Mouse (Mus musculus): ENCODE data around the gene Tmem255a. TPM values are rescaled to one million over a fixed set of nuclear protein-coding genes. Genes with fewer than 3 reads are reported as not detected.

The Tmem255a gene
- polyA plus RNA-seq (2016; fragmentation: Nextera tagmentation; extraction: Ambion mirVana) = 15.2 and 18.0 TPM in 2 replicates

GRCm38 (mm10) chrX:38251851-38252571 lies at the start of gene Tmem255a:
Tmem255a (minus strand) TSS chrX:38252439.
- Histone ChIP-seq H3K27ac (no peak within 1 kb of the TSS), H3K4me2 (peak within 1 kb of the TSS; percentile 68), H3K9ac (0 out of 2 replicates have a peak within 1 kb of the TSS, but pooled peaks have one; percentile 17), H3K27me3 (peaks cover 17% of the 10 kb centered on the region; the same call in 1 of the 2 replicates), H3K36me3 (replicated peaks) (no peaks in the 10 kb centered on the region), H3K4me1 (0 out of 2 replicates have a peak, but pooled peaks cover 3% of the 10 kb centered on the region), H3K9me3 (no peaks in the 10 kb centered on the region), H3K4me3 (replicated peaks) (peak within 1 kb of the TSS; percentile 39)
- 16% methylated on average over 19 of the region's 27 CpGs for whole genome bisulfite sequencing
- ATAC-seq (ENCODE audit: low FRiP score) = peak; percentile 85

- H3K36me3 ChIP-seq (replicated peaks) = no peaks in the 10 kb centered on the region
- no peaks in the 10 kb centered on the region for H3K4me1 ChIP-seq
- H3K4me2 ChIP-seq = no peak overlapping the region
- no peak for ATAC-seq (ENCODE audit: low FRiP score)
- no peaks in the 10 kb centered on the region for H3K9me3 ChIP-seq
- no peaks in the 10 kb centered on the region for H3K27me3 ChIP-seq
- no peak overlapping the region for H3K4me3 ChIP-seq (replicated peaks)
- 33% methylated on average over 2 of the region's 2 CpGs for WGBS
- no peak overlapping the region for H3K9ac ChIP-seq
- no peak overlapping the region for H3K27ac ChIP-seq
Observed at GRCm38 (mm10) chrX:38259610-38260009, 7.4 kb upstream of the Tmem255a start.

GRCm38 (mm10) chrX:38250352-38250950 lies 1.8 kb downstream of the Tmem255a start:
- 22% methylated on average over 18 of the region's 18 CpGs for WGBS
- Histone ChIP-seq H3K9ac (no peak overlapping the region), H3K27me3 (peaks cover 21% of the 10 kb centered on the region; the same call in 1 of the 2 replicates), H3K36me3 (replicated peaks) (no peaks in the 10 kb centered on the region), H3K4me3 (replicated peaks) (peak overlapping the region; percentile 39), H3K9me3 (no peaks in the 10 kb centered on the region), H3K4me1 (0 out of 2 replicates have a peak, but pooled peaks cover 3% of the 10 kb centered on the region), H3K27ac (no peak overlapping the region), H3K4me2 (peak overlapping the region; percentile 68)
- peak; percentile 9; the same call in 1 of the 2 replicates for ATAC-seq (ENCODE audit: low FRiP score)

GRCm38 (mm10) chrX:38249640-38250351 lies 2.4 kb downstream of the Tmem255a start:
- Histone ChIP-seq H3K9ac (no peak overlapping the region), H3K36me3 (replicated peaks) (no peaks in the 10 kb centered on the region), H3K9me3 (no peaks in the 10 kb centered on the region), H3K4me2 (peak overlapping the region; percentile 68), H3K27ac (no peak overlapping the region), H3K27me3 (peaks cover 21% of the 10 kb centered on the region; the same call in 1 of the 2 replicates), H3K4me3 (replicated peaks) (no peak overlapping the region), H3K4me1 (0 out of 2 replicates have a peak, but pooled peaks cover 3% of the 10 kb centered on the region)
- 0 out of 2 replicates have a peak, but pooled peaks have one; percentile 18 for ATAC-seq (ENCODE audit: low FRiP score)
- 16% methylated on average over 16 of the region's 16 CpGs for WGBS

GRCm38 (mm10) chrX:38247601-38248000 lies 4.6 kb downstream of the Tmem255a start:
- ATAC-seq (ENCODE audit: low FRiP score) = no peak
- H3K27me3 ChIP-seq = peaks cover 21% of the 10 kb centered on the region; the same call in 1 of the 2 replicates
- H3K9me3 ChIP-seq = no peaks in the 10 kb centered on the region
- H3K36me3 ChIP-seq (replicated peaks) = no peaks in the 10 kb centered on the region
- WGBS = 42% methylated on average over 5 of the region's 5 CpGs
- no peak overlapping the region for H3K4me2 ChIP-seq
- H3K4me3 ChIP-seq (replicated peaks) = no peak overlapping the region
- no peak overlapping the region for H3K27ac ChIP-seq
- H3K4me1 ChIP-seq = 0 out of 2 replicates have a peak, but pooled peaks cover 3% of the 10 kb centered on the region
- H3K9ac ChIP-seq = no peak overlapping the region

- no peak overlapping the region for H3K9ac ChIP-seq
- WGBS = 42% methylated on average over 6 of the region's 6 CpGs
- H3K9me3 ChIP-seq = no peaks in the 10 kb centered on the region
- no peak overlapping the region for H3K4me3 ChIP-seq (replicated peaks)
- H3K4me1 ChIP-seq = 0 out of 2 replicates have a peak, but pooled peaks cover 3% of the 10 kb centered on the region
- H3K36me3 ChIP-seq (replicated peaks) = no peaks in the 10 kb centered on the region
- H3K27ac ChIP-seq = no peak overlapping the region
- peaks cover 21% of the 10 kb centered on the region; the same call in 1 of the 2 replicates for H3K27me3 ChIP-seq
- no peak for ATAC-seq (ENCODE audit: low FRiP score)
- H3K4me2 ChIP-seq = no peak overlapping the region
Observed at GRCm38 (mm10) chrX:38247108-38247507, 5.1 kb downstream of the Tmem255a start.

GRCm38 (mm10) chrX:38237731-38238130 lies 14.5 kb downstream of the Tmem255a start:
- Histone ChIP-seq H3K4me2 (no peak overlapping the region), H3K27me3 (no peaks in the 10 kb centered on the region), H3K9ac (no peak overlapping the region), H3K9me3 (no peaks in the 10 kb centered on the region), H3K4me3 (replicated peaks) (no peak overlapping the region), H3K4me1 (no peaks in the 10 kb centered on the region), H3K36me3 (replicated peaks) (no peaks in the 10 kb centered on the region), H3K27ac (no peak overlapping the region)
- ATAC-seq (ENCODE audit: low FRiP score) = no peak
- WGBS = 30% methylated on average over 2 of the region's 2 CpGs

GRCm38 (mm10) chrX:38229888-38230287 lies 22.4 kb downstream of the Tmem255a start:
- Histone ChIP-seq H3K9me3 (no peaks in the 10 kb centered on the region), H3K4me1 (no peaks in the 10 kb centered on the region), H3K27ac (no peak overlapping the region), H3K4me3 (replicated peaks) (no peak overlapping the region), H3K27me3 (no peaks in the 10 kb centered on the region), H3K4me2 (no peak overlapping the region), H3K9ac (no peak overlapping the region), H3K36me3 (replicated peaks) (no peaks in the 10 kb centered on the region)
- ATAC-seq (ENCODE audit: low FRiP score) = no peak
- 73% methylated on average over 1 of the region's 1 CpGs for WGBS

- no peaks in the 10 kb centered on the region for H3K36me3 ChIP-seq (replicated peaks)
- no peak overlapping the region for H3K9ac ChIP-seq
- no peaks in the 10 kb centered on the region for H3K9me3 ChIP-seq
- no peak for ATAC-seq (ENCODE audit: low FRiP score)
- H3K4me2 ChIP-seq = no peak overlapping the region
- no peaks in the 10 kb centered on the region for H3K4me1 ChIP-seq
- no peak overlapping the region for H3K27ac ChIP-seq
- no peaks in the 10 kb centered on the region for H3K27me3 ChIP-seq
- WGBS = 77% methylated on average over 2 of the region's 2 CpGs
- no peak overlapping the region for H3K4me3 ChIP-seq (replicated peaks)
Observed at GRCm38 (mm10) chrX:38222757-38223156, 29.5 kb downstream of the Tmem255a start.

GRCm38 (mm10) chrX:38217676-38217991 lies 34.6 kb downstream of the Tmem255a start:
- Histone ChIP-seq H3K9ac (no peak overlapping the region), H3K36me3 (replicated peaks) (no peaks in the 10 kb centered on the region), H3K9me3 (no peaks in the 10 kb centered on the region), H3K4me1 (no peaks in the 10 kb centered on the region), H3K27ac (no peak overlapping the region), H3K4me2 (no peak overlapping the region), H3K4me3 (replicated peaks) (no peak overlapping the region), H3K27me3 (no peaks in the 10 kb centered on the region)
- ATAC-seq (ENCODE audit: low FRiP score) = no peak
- 78% methylated on average over 2 of the region's 2 CpGs for whole genome bisulfite sequencing

GRCm38 (mm10) chrX:38216986-38217675 lies 35.1 kb downstream of the Tmem255a start:
- Histone ChIP-seq H3K36me3 (replicated peaks) (no peaks in the 10 kb centered on the region), H3K9me3 (no peaks in the 10 kb centered on the region), H3K4me1 (no peaks in the 10 kb centered on the region), H3K4me3 (replicated peaks) (no peak overlapping the region), H3K27ac (no peak overlapping the region), H3K27me3 (no peaks in the 10 kb centered on the region), H3K9ac (no peak overlapping the region), H3K4me2 (no peak overlapping the region)
- WGBS = 89% methylated on average over 9 of the region's 9 CpGs
- ATAC-seq (ENCODE audit: low FRiP score) = no peak

GRCm38 (mm10) chrX:38207392-38207791 lies 44.8 kb downstream of the Tmem255a start:
- Histone ChIP-seq H3K27ac (no peak overlapping the region), H3K36me3 (replicated peaks) (no peaks in the 10 kb centered on the region), H3K27me3 (no peaks in the 10 kb centered on the region), H3K9me3 (no peaks in the 10 kb centered on the region), H3K4me2 (no peak overlapping the region), H3K4me3 (replicated peaks) (no peak overlapping the region), H3K9ac (no peak overlapping the region), H3K4me1 (no peaks in the 10 kb centered on the region)
- WGBS = 62% methylated on average over 1 of the region's 1 CpGs
- ATAC-seq (ENCODE audit: low FRiP score) = no peak

All from forebrain, embryonic 12.5 days (tissue).